Mouse (Mus musculus): ENCODE measurements at regions not wholly inside any gene's neighbourhood (a gene's known extent, or its start where the extent isn't known, plus 50 kb on each side); places are given as distances from the start of the nearest gene placed in this dataset.

- TF ChIP-seq POLR2A (IDR thresholded peaks at IDR 0.05; ENCODE audit: borderline replicate concordance, extremely low read depth, insufficient read depth, insufficient read length, poor library complexity, severe bottlenecking), result no peak
- TF ChIP-seq CTCF (IDR thresholded peaks at IDR 0.05; ENCODE audit: borderline replicate concordance, extremely low read depth, insufficient read depth, insufficient read length), result no peak
These were observed 122.4 kb downstream of the Car2 start for GRCm38 (mm10) chr3:15008501-15008900.
